Mouse (Mus musculus): Measurements from ENCODE around the gene Nfyc. TPM values are rescaled to one million over a fixed set of nuclear protein-coding genes. Genes with fewer than 3 reads are reported as not detected.

Nfyc gene
- polyA plus RNA-seq, 1 experiment from 2014 or later, result 118 TPM

GRCm38 (mm10) chr4:120813762-120814161 lies 17.6 kb downstream of the Nfyc start:
- Histone ChIP-seq H3K36me3 (no peaks in the 10 kb centered on the region), H3K27ac (0 out of 2 replicates have a peak overlapping the region, but pooled peaks have one; percentile 64), H3K4me1 (replicated peaks) (peaks cover 51% of the 10 kb centered on the region), H3K4me2 (peak overlapping the region; percentile 70), H3K4me3 (replicated peaks) (peak overlapping the region; percentile 52), H3K9ac (replicated peaks) (peak overlapping the region; percentile 71), H3K9me3 (no peaks in the 10 kb centered on the region), H3K27me3 (no peaks in the 10 kb centered on the region)
- no peak for ATAC-seq (ENCODE audit: insufficient number of reproducible peaks, insufficient read depth, low FRiP score, low TSS enrichment, low read depth)
- 40% methylated on average over 1 of the region's 1 CpGs for WGBS

- Histone ChIP-seq H3K36me3 (peaks cover 11% of the 10 kb centered on the region; the same call in 1 of the 2 replicates), H3K4me3 (replicated peaks) (no peak overlapping the region), H3K9me3 (no peaks in the 10 kb centered on the region), H3K27me3 (no peaks in the 10 kb centered on the region), H3K9ac (replicated peaks) (no peak overlapping the region), H3K4me1 (replicated peaks) (0 out of 2 replicates have a peak, but pooled peaks cover 4% of the 10 kb centered on the region), H3K27ac (no peak overlapping the region), H3K4me2 (no peak overlapping the region)
- ATAC-seq (ENCODE audit: insufficient number of reproducible peaks, insufficient read depth, low FRiP score, low TSS enrichment, low read depth), result no peak
Observed at GRCm38 (mm10) chr4:120805816-120806215, 25.6 kb downstream of the Nfyc start.

GRCm38 (mm10) chr4:120801446-120801845 lies 29.9 kb downstream of the Nfyc start:
- H3K36me3 ChIP-seq, result peaks cover 16% of the 10 kb centered on the region; the same call in 1 of the 2 replicates
- WGBS, result 22% methylated on average over 2 of the region's 2 CpGs
- no peak overlapping the region for H3K9ac ChIP-seq (replicated peaks)
- no peak for ATAC-seq (ENCODE audit: insufficient number of reproducible peaks, insufficient read depth, low FRiP score, low TSS enrichment, low read depth)
- H3K27ac ChIP-seq, result no peak overlapping the region
- no peak overlapping the region for H3K4me3 ChIP-seq (replicated peaks)
- H3K9me3 ChIP-seq, result no peaks in the 10 kb centered on the region
- H3K4me1 ChIP-seq (replicated peaks), result no peaks in the 10 kb centered on the region
- no peak overlapping the region for H3K4me2 ChIP-seq
- no peaks in the 10 kb centered on the region for H3K27me3 ChIP-seq

- Histone ChIP-seq H3K4me2 (no peak overlapping the region), H3K9ac (replicated peaks) (no peak overlapping the region), H3K4me1 (replicated peaks) (0 out of 2 replicates have a peak, but pooled peaks cover 2% of the 10 kb centered on the region), H3K36me3 (peaks cover 16% of the 10 kb centered on the region; the same call in 1 of the 2 replicates), H3K4me3 (replicated peaks) (no peak overlapping the region), H3K9me3 (no peaks in the 10 kb centered on the region), H3K27ac (no peak overlapping the region), H3K27me3 (no peaks in the 10 kb centered on the region)
- ATAC-seq (ENCODE audit: insufficient number of reproducible peaks, insufficient read depth, low FRiP score, low TSS enrichment, low read depth), result no peak
- WGBS, result 84% methylated on average over 3 of the region's 3 CpGs
Observed at GRCm38 (mm10) chr4:120800691-120801090, 30.7 kb downstream of the Nfyc start.

- no peak overlapping the region for H3K4me2 ChIP-seq
- H3K9ac ChIP-seq (replicated peaks), result no peak overlapping the region
- H3K27ac ChIP-seq, result no peak overlapping the region
- H3K27me3 ChIP-seq, result no peaks in the 10 kb centered on the region
- peaks cover 14% of the 10 kb centered on the region; the same call in 1 of the 2 replicates for H3K36me3 ChIP-seq
- H3K4me1 ChIP-seq (replicated peaks), result 0 out of 2 replicates have a peak, but pooled peaks cover 2% of the 10 kb centered on the region
- H3K4me3 ChIP-seq (replicated peaks), result no peak overlapping the region
- H3K9me3 ChIP-seq, result no peaks in the 10 kb centered on the region
- 70% methylated on average over 2 of the region's 2 CpGs for WGBS
- ATAC-seq (ENCODE audit: insufficient number of reproducible peaks, insufficient read depth, low FRiP score, low TSS enrichment, low read depth), result no peak
Observed at GRCm38 (mm10) chr4:120799680-120800166, 31.6 kb downstream of the Nfyc start.

DNA sequence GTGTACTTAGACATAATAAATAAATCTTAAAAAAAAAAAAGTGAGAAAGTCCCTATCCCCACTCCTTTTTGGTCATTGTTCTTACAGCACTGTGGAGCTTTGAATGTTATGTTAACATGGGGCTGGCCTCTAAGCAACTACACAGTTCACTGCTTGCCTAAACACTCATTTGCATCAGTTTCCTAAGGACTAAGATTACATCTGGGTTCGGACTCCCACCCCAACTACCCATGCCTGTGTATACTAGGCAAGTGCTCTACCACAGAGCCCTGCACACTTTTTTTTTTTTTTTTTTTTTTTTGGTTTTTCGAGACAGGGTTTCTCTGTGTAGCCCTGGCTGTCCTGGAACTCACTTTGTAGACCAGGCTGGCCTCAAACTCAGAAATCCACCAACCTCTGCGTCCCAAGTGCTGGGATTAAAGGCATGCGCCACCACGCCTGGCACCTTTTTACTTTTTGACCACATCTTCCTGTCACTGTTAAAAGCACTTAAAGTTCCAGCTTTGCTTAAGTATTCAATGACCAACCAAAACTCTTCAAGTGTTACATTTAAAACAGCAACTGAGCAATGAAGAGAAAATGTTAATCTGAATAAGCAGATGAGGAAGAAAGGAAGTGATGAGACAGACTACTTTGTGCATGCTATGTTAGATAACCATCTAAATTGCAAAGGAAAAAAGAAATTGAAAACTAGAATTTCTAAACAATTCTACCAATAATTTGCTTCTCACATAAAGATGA lies 33.2 kb downstream of the Nfyc start:
- no peak overlapping the region for H3K27ac ChIP-seq
- 89% methylated on average over 5 of the region's 5 CpGs for WGBS
- H3K36me3 ChIP-seq, result peaks cover 5% of the 10 kb centered on the region; the same call in 1 of the 2 replicates
- ATAC-seq (ENCODE audit: insufficient number of reproducible peaks, insufficient read depth, low FRiP score, low TSS enrichment, low read depth), result no peak
- H3K4me3 ChIP-seq (replicated peaks), result no peak overlapping the region
- H3K9ac ChIP-seq (replicated peaks), result no peak overlapping the region
- no peak overlapping the region for H3K4me2 ChIP-seq
- no peaks in the 10 kb centered on the region for H3K27me3 ChIP-seq
- no peaks in the 10 kb centered on the region for H3K9me3 ChIP-seq
- H3K4me1 ChIP-seq (replicated peaks), result 0 out of 2 replicates have a peak, but pooled peaks cover 2% of the 10 kb centered on the region

- ATAC-seq (ENCODE audit: insufficient number of reproducible peaks, insufficient read depth, low FRiP score, low TSS enrichment, low read depth), result no peak
- Histone ChIP-seq H3K4me3 (replicated peaks) (no peak overlapping the region), H3K4me2 (no peak overlapping the region), H3K4me1 (replicated peaks) (0 out of 2 replicates have a peak, but pooled peaks cover 2% of the 10 kb centered on the region), H3K36me3 (peaks cover 5% of the 10 kb centered on the region; the same call in 1 of the 2 replicates), H3K9ac (replicated peaks) (no peak overlapping the region), H3K27ac (no peak overlapping the region), H3K27me3 (no peaks in the 10 kb centered on the region), H3K9me3 (no peaks in the 10 kb centered on the region)
- 83% methylated on average over 2 of the region's 2 CpGs for WGBS
Observed at GRCm38 (mm10) chr4:120796687-120797086, 34.7 kb downstream of the Nfyc start.

DNA sequence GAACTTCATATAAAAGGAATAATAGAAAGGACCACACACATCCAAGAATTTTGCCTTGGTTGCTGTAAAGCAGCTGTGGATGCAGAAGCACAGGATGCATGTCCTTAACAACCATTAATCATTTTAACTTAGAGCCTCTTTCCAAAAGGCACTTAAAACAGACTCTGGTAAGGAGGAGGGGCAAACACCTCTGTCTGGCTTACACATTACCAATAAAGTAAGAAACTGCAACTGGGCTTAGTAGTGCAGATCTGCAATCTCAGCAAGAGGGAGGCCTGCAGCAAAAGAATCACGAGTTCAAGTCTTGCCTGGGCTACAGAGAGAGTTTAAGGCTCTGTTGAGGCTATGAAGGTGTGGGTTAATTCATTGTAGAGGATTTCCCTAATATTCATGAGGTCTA lies 35.7 kb downstream of the Nfyc start:
- no peak overlapping the region for H3K4me2 ChIP-seq
- H3K4me3 ChIP-seq (replicated peaks), result no peak overlapping the region
- 53% methylated on average over 1 of the region's 1 CpGs for WGBS
- ATAC-seq (ENCODE audit: insufficient number of reproducible peaks, insufficient read depth, low FRiP score, low TSS enrichment, low read depth), result no peak
- H3K27ac ChIP-seq, result no peak overlapping the region
- peaks cover 6% of the 10 kb centered on the region for H3K36me3 ChIP-seq
- 0 out of 2 replicates have a peak, but pooled peaks cover 2% of the 10 kb centered on the region for H3K4me1 ChIP-seq (replicated peaks)
- H3K9me3 ChIP-seq, result no peaks in the 10 kb centered on the region
- H3K9ac ChIP-seq (replicated peaks), result no peak overlapping the region
- H3K27me3 ChIP-seq, result no peaks in the 10 kb centered on the region

- H3K9me3 ChIP-seq, result no peaks in the 10 kb centered on the region
- no peak overlapping the region for H3K9ac ChIP-seq (replicated peaks)
- no peaks in the 10 kb centered on the region for H3K27me3 ChIP-seq
- H3K36me3 ChIP-seq, result peaks cover 29% of the 10 kb centered on the region
- H3K4me3 ChIP-seq (replicated peaks), result no peak overlapping the region
- ATAC-seq (ENCODE audit: insufficient number of reproducible peaks, insufficient read depth, low FRiP score, low TSS enrichment, low read depth), result no peak
- H3K27ac ChIP-seq, result no peak overlapping the region
- 0 out of 2 replicates have a peak, but pooled peaks cover 2% of the 10 kb centered on the region for H3K4me1 ChIP-seq (replicated peaks)
- 81% methylated on average over 2 of the region's 2 CpGs for WGBS
- H3K4me2 ChIP-seq, result no peak overlapping the region
Observed at GRCm38 (mm10) chr4:120792918-120793317, 38.5 kb downstream of the Nfyc start.

DNA sequence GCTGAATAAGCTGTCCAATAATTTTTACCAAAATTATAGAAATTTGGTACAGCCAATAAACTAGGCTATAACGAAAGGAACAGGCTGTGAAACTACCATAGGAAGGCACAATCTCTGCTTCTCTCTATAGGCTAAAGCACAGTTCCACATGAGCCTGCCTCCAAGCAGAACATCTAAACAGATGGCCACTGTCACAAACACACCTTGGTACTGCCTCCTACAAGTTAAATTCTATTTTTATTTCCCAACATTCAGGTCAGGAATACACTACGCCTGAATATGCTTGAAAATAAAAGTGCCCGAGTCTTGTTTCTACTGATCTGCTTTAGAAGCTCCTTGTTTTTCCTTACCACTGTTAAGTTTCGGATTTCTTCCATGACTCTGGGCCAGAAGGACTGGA lies 41.3 kb downstream of the Nfyc start:
- Histone ChIP-seq H3K4me3 (replicated peaks) (no peak overlapping the region), H3K9me3 (no peaks in the 10 kb centered on the region), H3K4me1 (replicated peaks) (no peaks in the 10 kb centered on the region), H3K9ac (replicated peaks) (no peak overlapping the region), H3K27ac (no peak overlapping the region), H3K27me3 (no peaks in the 10 kb centered on the region), H3K4me2 (no peak overlapping the region), H3K36me3 (peaks cover 56% of the 10 kb centered on the region)
- ATAC-seq (ENCODE audit: insufficient number of reproducible peaks, insufficient read depth, low FRiP score, low TSS enrichment, low read depth), result no peak
- WGBS, result 94% methylated on average over 4 of the region's 4 CpGs

GRCm38 (mm10) chr4:120755801-120756200 lies 75.6 kb downstream of the Nfyc start:
- no peak for ATAC-seq (ENCODE audit: insufficient number of reproducible peaks, insufficient read depth, low FRiP score, low TSS enrichment, low read depth)
- Histone ChIP-seq H3K4me2 (no peak overlapping the region), H3K4me3 (replicated peaks) (no peak overlapping the region), H3K27me3 (peaks cover 17% of the 10 kb centered on the region), H3K36me3 (peaks cover 47% of the 10 kb centered on the region), H3K9me3 (no peaks in the 10 kb centered on the region), H3K9ac (replicated peaks) (no peak overlapping the region), H3K4me1 (replicated peaks) (no peaks in the 10 kb centered on the region), H3K27ac (no peak overlapping the region)
- 66% methylated on average over 5 of the region's 5 CpGs for WGBS
